Mouse (Mus musculus) B cell, adult 67 days (primary cell): Measurements from ENCODE around the gene Dnase1l1. TPM values are rescaled to one million over a fixed set of nuclear protein-coding genes. Genes with fewer than 3 reads are reported as not detected.

Source experiments
- total RNA-seq, 2 experiments: library from RNA; stranded (reverse); gene quantifications; 4 replicates each; pipeline ENCODE4 v1.2.4; 2023

Gene Dnase1l1
- total RNA-seq = 10 to 100 TPM; 18.5 to 21.2 TPM

DNA sequence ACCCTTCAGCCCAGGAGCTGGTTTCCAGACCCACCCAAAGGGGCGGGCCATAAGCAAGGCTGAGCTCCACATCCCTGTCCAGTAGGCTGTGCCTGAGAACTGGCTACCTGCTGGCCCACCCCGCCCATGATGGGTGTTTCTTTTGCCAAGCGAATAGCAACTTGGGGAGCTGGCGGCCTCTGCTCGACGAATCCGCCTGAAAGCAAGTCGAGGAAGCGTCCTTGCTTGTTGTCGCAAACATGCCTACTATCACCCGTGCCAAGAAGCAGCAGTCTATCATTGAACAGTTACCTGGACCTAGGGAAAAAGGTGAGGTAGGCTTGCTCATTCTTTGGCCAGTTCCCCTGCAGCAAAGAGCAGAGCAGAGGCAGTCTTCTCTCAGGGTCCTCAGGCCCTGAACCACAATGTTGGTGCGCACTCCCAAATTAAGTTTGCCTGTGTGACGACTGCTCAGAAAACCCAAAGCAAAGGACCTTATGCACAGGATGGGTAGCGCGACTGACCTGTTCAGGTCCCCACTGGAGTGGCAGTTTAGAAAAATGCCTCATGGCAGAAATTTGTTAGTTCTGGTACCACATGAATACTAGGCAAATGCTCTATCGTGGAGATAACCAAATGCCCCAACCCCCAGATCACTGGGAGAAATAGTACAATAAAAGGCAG, at the start of gene Dnase1l1, which contains the start of gene Taz:
TSS of gene Dnase1l1 (minus strand) at position 606 of the 663 bp plus-strand sequence.
TSS of gene Taz (plus strand) at position 181 of the 663 bp plus-strand sequence.

DNA sequence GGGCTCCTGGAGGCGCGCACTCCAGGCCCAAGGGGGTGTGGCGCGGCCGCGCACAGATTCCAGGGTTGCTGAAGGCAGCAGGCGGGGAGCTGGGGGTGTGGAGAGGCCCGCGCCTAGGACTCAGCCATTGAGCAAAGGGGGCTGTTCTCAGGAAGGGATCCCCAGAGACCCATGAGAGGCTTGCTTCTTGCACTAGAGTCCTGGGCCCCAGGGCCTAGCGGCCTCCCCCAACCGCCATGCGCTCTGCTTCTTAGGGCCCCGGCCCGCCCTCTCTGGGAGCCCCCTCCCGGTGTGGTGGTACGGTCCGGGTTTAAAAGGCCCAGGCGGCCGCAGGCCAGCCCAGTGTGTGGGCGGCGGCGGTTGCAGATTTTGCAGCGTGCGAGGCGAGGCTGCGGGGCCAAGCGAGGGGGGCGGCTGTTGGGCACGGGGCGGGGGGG, 46.6 kb upstream of the Dnase1l1 start, which contains the start of gene Plxna3:
TSS of gene Plxna3 (plus strand) at position 342 of the 437 bp plus-strand sequence.

DNA sequence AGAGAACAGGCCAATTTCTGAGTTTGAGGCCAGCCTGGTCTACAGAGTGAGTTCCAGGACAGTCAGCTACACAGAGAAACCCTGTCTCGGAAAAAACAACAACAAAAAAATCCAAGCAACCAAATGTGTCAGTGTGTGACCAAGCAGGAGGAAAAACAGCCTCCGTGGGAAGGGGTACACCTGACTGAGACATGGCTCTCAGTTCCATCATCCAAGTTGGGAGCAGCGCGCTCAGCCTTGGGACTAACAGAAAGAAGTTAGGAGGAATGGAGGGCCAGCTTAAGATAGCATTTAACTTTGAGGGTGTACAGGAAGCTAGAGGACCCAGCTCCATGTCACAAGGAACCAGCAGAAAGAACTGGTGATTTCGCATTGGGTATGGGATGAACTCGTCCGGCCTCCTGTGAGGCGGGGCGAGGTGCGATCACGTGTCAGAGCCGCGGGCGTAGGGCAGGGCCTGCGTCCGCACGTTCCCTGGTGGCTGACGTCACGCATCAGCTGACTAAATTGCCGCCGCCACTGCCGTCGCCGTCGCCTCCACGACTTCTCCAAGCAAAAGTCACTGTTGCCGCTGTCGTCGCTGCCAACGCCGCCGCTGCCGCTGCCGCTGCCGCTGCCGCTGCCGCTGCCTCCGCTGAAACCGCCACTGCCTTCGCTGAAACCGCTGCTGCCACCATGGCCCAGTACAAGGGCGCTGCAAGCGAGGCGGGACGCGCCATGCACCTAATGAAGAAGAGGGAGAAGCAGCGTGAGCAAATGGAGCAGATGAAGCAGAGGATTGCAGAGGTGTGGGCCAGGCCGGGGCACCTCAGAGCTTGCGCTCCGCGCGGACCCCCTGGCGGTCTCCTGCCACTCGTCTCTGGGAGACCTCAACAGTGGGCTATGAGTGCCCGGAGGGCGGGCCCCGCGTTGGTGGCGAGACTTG, 30.7 kb upstream of the Dnase1l1 start, which contains the start of gene Fam50a:
TSS of gene Fam50a (plus strand) at position 494 of the 925 bp plus-strand sequence.

DNA sequence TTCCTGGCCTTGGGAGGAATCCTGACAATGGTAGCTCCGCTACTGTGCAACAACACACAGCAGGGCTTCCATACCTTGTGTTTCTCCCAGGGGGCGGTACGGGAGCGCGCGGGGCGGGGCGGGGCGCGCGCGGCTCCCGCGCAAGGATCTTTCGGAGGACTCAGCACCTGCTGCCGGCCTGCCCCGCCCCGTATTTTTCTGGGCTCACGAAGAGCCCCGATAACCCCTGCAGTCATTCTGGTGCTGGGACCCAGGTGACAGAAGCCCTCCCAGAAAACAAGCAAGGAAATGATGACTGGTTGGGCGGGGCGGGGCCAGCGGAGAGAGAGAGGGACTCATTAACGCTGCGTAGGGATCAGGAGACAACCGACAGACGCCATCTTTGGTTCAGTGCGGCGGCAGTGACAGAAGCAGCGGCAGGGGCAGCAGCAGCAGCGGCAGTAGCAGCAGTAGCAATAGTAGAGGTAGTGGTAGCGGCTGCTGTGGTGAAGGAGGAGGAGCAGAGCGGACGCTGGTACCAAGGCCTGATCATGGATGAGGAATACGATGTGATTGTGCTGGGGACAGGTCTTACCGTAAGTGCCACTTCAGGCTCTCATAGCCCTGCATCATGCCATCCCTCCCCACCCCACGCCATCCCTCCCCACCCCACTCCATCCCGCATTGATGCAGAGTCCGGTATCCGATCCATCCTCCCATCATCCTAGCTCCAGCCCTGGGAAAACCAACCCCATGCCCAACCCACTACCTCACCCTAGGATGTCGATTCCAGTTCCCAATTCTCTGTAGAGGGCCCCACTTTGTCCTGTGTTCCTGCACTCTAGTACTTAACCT, 22.9 kb upstream of the Dnase1l1 start, which contains the start of gene Gdi1:
TSS of gene Gdi1 (plus strand) at position 132 of the 834 bp plus-strand sequence.

DNA sequence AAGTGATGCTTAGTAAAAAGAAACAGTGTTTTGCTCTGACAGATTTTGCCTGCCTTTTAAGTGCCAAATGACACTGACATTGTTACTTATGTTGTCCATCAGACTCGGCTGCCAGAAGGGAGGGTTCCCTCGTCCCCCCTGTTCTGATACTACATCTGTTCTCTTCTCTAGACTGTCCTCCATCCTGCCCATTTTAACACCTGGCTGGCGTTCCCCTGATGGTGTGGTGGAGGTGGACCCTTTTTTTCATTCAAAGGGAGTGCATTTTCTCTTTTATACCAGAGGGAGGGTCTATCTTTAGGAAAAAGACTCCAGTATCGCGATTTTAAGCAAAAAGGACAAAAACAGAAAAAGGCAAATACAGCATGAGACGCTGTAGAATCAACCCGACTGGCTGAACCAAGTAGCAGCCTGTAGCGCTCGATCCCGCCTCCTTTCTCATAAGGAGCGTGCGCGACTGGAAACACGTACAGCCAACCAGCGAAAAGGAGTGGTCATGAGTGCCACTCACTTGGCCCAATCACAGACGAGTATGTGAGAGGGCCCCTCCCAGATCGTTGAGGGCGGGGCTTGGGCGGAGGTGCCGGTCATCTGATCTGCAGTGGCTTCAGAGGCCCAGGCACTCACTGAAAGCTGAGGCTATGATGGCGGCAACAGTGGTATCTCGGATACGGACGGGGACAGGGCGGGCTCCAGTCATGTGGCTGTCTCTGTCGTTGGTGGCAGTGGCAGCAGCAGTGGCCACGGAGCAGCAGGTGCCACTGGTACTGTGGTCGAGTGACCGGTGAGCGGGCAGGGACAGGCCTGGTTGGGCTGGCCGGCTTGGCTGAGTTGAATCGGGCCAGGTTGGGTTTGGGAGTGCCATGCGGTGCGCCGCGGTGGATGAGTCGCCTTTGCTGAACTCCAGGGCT, 14.7 kb upstream of the Dnase1l1 start, which contains the start of gene Atp6ap1:
TSS of gene Atp6ap1 (plus strand) at position 560 of the 911 bp plus-strand sequence.

DNA sequence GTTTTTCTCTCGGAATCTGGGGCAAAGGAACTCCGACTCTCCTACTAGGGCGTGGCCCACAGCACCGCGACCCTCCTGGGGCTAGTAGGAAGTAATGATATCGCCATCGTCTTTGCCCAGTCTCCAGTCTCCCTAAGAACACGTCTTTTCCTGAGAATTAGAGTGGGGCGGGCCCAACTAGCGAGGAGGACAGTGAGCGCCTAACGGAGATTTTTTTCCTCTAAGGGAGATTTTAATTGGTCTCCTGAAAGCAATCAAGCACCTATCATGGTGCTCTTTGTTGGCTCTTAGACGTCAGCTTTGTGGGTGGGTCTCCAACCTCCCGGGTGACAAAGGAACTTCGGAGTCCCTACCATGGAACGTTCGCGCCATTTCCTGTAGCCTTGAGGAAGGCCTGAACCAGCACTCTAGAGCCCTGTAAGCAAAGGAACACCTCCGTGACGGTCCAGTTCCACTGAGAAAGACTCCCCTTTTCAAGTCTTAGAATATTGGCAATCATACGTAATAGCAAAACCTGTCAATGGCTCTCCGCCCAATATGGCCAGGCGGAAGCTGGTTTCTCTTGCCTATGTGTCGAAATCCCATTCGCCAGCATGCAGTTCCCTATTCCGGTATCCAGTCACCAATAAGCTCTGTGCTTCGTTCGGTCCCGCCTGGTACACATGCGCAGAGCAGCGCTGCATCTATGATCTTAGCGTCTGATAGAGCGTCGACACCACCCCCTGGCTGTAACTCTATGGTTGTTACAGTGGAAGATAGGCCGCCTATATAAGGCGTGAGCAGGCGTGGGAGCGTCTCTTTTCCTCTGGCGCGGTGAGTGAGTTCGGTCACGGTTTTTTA, 11.9 kb downstream of the Dnase1l1 start, which contains the start of gene Rpl10:
TSS of gene Rpl10 (plus strand) at position 751 of the 840 bp plus-strand sequence.

DNA sequence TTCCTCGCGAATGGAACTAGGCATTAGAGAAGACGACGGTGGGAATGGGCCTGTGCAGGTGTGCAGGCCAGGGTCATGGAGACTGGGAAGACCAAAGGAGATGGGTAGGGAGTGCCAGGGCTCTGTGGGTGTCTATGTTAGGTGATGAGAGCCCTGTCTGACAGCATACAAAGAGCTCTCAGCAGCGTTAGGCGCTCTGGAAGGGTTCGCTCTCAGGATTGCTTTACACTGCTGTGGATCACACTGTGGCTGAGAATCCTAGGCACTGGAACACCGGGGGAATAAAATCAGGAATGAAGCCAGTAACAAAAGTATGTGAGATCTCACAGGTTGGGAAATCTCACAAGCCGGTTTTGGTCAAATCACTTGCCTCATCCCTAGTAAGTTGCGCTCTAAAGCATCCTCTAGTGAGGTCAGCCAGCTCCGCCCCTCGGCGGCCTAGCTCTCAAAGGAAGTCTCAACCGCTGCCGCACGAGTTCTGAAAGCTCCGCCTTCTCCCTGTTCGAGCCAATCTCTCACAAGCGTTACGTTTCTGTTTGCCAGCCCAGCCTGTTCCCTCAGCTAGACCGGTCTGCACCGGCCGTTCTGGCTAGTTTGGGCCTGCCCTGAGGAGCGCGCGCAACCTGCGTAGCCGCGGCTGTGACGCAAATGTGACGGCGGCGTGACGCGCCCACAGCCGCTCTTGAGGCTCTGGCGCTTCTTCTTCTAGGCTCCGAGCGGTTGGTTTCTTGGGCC, 27.8 kb downstream of the Dnase1l1 start, which contains the start of gene Emd:
TSS of gene Emd (plus strand) at position 535 of the 735 bp plus-strand sequence.

DNA sequence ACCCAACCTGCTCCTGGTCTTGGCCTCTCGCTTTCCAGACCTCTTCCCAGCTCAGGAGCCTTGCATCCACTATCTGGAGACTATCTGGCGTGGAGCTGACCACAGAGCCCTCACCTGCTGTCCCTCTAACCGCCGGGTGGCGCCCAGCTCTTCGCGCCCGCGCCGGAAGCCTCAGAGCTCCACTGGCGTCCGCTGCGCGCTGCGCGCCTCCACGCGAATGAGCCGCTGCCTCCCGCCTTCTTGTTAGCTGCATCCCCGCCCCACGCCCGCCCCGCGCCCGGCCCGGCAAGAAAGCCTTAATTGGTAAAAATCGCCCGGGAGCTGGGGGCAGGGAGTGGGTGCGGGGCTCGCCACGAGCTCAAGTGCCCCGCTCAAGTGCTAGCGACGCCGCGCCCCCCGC, 32.5 kb downstream of the Dnase1l1 start, which contains the start of gene Flna:
TSS of gene Flna (minus strand) at position 206 of the 400 bp plus-strand sequence.

Other genes with a start within 250 kb of the Dnase1l1 start
- not detected for gene Opn1mw, start 154.9 kb downstream of the Dnase1l1 start, total RNA-seq
- 10 to 100 TPM; 49.9 to 61.6 TPM for gene Mecp2, start 147.0 kb downstream of the Dnase1l1 start, total RNA-seq
- gene Tex28, start 114.5 kb downstream of the Dnase1l1 start, total RNA-seq = not detected
- gene Tktl1, start 105.1 kb downstream of the Dnase1l1 start, total RNA-seq = under 1 TPM in 1 of 2 experiments, not detected in 1; 0.36 TPM
- 100 to 1,000 TPM; 521 to 524 TPM for gene Flna, start 32.5 kb downstream of the Dnase1l1 start, total RNA-seq
- 10 to 100 TPM; 72.5 to 81.1 TPM for gene Emd, start 27.6 kb downstream of the Dnase1l1 start, total RNA-seq
- 100 to 1,000 TPM; 649 to 808 TPM for gene Rpl10, start 11.5 kb downstream of the Dnase1l1 start, total RNA-seq
- gene Taz, start 425 bp downstream of the Dnase1l1 start, total RNA-seq = 100 to 1,000 TPM; 120 to 139 TPM
- gene Atp6ap1, start 14.8 kb upstream of the Dnase1l1 start, total RNA-seq = 100 to 1,000 TPM; 183 to 197 TPM
- gene Gdi1, start 22.7 kb upstream of the Dnase1l1 start, total RNA-seq = 100 to 1,000 TPM; 302 to 378 TPM
- 100 to 1,000 TPM; 101 to 105 TPM for gene Fam50a, start 30.7 kb upstream of the Dnase1l1 start, total RNA-seq
- gene Plxna3, start 46.7 kb upstream of the Dnase1l1 start, total RNA-seq = 10 to 100 TPM; 13.4 to 14.8 TPM
- gene Lage3, start 71.3 kb upstream of the Dnase1l1 start, total RNA-seq = 10 to 100 TPM; 26.8 to 27.2 TPM
- 10 to 100 TPM; 28.9 to 33.8 TPM for gene Ubl4a, start 90.9 kb upstream of the Dnase1l1 start, total RNA-seq
- gene Slc10a3, start 91.0 kb upstream of the Dnase1l1 start, total RNA-seq = 10 to 100 TPM; 18.5 to 20.6 TPM
- gene Fam3a, start 110.9 kb upstream of the Dnase1l1 start, total RNA-seq = 10 to 100 TPM; 17.2 to 30.0 TPM
- 10 to 100 TPM; 61.8 to 62.6 TPM for gene Ikbkg, start 111.0 kb upstream of the Dnase1l1 start, total RNA-seq
- gene G6pdx, start 146.9 kb upstream of the Dnase1l1 start, total RNA-seq = 10 to 100 TPM; 32.1 to 32.5 TPM
- gene Gm6880, start 199.1 kb upstream of the Dnase1l1 start, total RNA-seq = not detected